In genomic region chr7:119554040-119554439, GRCm38 (mm10) we compare ENCODE assay signal across 25 mouse cellular contexts. TPM values are rescaled to one million over a fixed set of nuclear protein-coding genes. Genes with fewer than 3 reads are reported as not detected.
DNase-seq lines count a peak whose midpoint lies in the region; ATAC-seq and TF ChIP-seq lines count a peak whose summit lies in the region.
"Had no signal": no experiment of that assay in that cellular context is flagged by ENCODE, and none has a peak within 500 bp of the region (broad histone marks: within the 10 kb centered on the region; RNA-seq: fewer than 3 reads in every experiment).

Acsm2 (plus strand) TSS chr7:119554340.

- no peaks in the 10 kb centered on the region for H3K36me3 ChIP-seq in kidney, adult 2 months (ENCODE audit: control insufficient read depth, insufficient read depth, low read length)
- no peaks in the 10 kb centered on the region for H3K36me3 ChIP-seq in kidney, embryonic 15.5 days
- no peaks in the 10 kb centered on the region for H3K36me3 ChIP-seq in kidney, postnatal 0 days (ENCODE audit: insufficient read depth, low read length)
- H3K36me3 ChIP-seq: embryonic facial prominence, embryonic 13.5 days; embryonic facial prominence, embryonic 15.5 days; forebrain, embryonic 10.5 days; forebrain, embryonic 12.5 days had no signal

- H3K9ac ChIP-seq in kidney, embryonic 15.5 days = no peak within 1 kb of the TSS
- H3K9ac ChIP-seq in kidney, postnatal 0 days (ENCODE audit: low read depth, low read length) = no peak within 1 kb of the TSS
- H3K9ac ChIP-seq: embryonic facial prominence, embryonic 13.5 days; embryonic facial prominence, embryonic 15.5 days; forebrain, embryonic 12.5 days had no signal

- DNase-seq in kidney, adult 2 months = no peak
- no peak for DNase-seq in kidney, postnatal 10 days
- no peak for DNase-seq in kidney, postnatal 36 days
- DNase-seq in kidney, postnatal 0 days (ENCODE audit: low spot score) = no peak
- DNase-seq in kidney, postnatal 25 days = no peak
- DNase-seq: adrenal gland, adult 2 months; adrenal gland, postnatal 10 days; adrenal gland, postnatal 25 days; cerebellum, adult 11 months; cerebellum, adult 18-20 months; cerebellum, adult 8-10 months; cerebellum, adult 9-11 months; cerebellum, postnatal 14 days; cerebellum, postnatal 36 days; embryo, embryonic 11 days had no signal

- TF ChIP-seq CTCF in kidney, adult 2 months (conservative IDR thresholded peaks at IDR 0.05; ENCODE audit: insufficient read depth, insufficient read length, low read depth, low read length) = no peak
- no peak for TF ChIP-seq CTCF in kidney, postnatal 0 days (IDR thresholded peaks at IDR 0.05; ENCODE audit: low read depth)

- peaks cover 10% of the 10 kb centered on the region for H3K4me1 ChIP-seq in kidney, adult 2 months (ENCODE audit: control insufficient read depth, insufficient read depth, low read length)
- H3K4me1 ChIP-seq in kidney, embryonic 15.5 days = no peaks in the 10 kb centered on the region
- no peaks in the 10 kb centered on the region for H3K4me1 ChIP-seq in kidney, postnatal 0 days (replicated peaks; ENCODE audit: insufficient read depth, low read length)
- H3K4me1 ChIP-seq: embryonic facial prominence, embryonic 13.5 days; embryonic facial prominence, embryonic 15.5 days; forebrain, embryonic 10.5 days; forebrain, embryonic 12.5 days had no signal

- no peaks in the 10 kb centered on the region for H3K27me3 ChIP-seq in kidney, adult 2 months (replicated peaks; ENCODE audit: control insufficient read depth, insufficient read depth, low read length)
- H3K27me3 ChIP-seq in kidney, embryonic 15.5 days = no peaks in the 10 kb centered on the region
- no peaks in the 10 kb centered on the region for H3K27me3 ChIP-seq in kidney, postnatal 0 days (ENCODE audit: insufficient read depth, low read length)
- H3K27me3 ChIP-seq: embryonic facial prominence, embryonic 13.5 days; embryonic facial prominence, embryonic 15.5 days; forebrain, embryonic 12.5 days had no signal

- ATAC-seq in kidney, embryonic 15.5 days (replicated peaks; ENCODE audit: low FRiP score) = no peak
- no peak for ATAC-seq in kidney, postnatal 0 days (replicated peaks; ENCODE audit: low FRiP score, low read depth)
- ATAC-seq: forebrain, embryonic 14.5 days had no signal

- no peak for TF ChIP-seq POLR2A in kidney, adult 2 months (IDR thresholded peaks at IDR 0.05; ENCODE audit: low read depth, low read length)

- H3K27ac ChIP-seq in kidney, adult 2 months (ENCODE audit: insufficient read depth, low read depth, low read length) = no peak within 1 kb of the TSS
- no peak within 1 kb of the TSS for H3K27ac ChIP-seq in kidney, embryonic 15.5 days
- H3K27ac ChIP-seq in kidney, postnatal 0 days = no peak within 1 kb of the TSS
- H3K27ac ChIP-seq: embryonic facial prominence, embryonic 13.5 days; embryonic facial prominence, embryonic 15.5 days; forebrain, embryonic 10.5 days; forebrain, embryonic 12.5 days had no signal

- no peak within 1 kb of the TSS for H3K4me3 ChIP-seq in kidney, adult 2 months (ENCODE audit: insufficient read depth, low read depth, low read length)
- H3K4me3 ChIP-seq in kidney, embryonic 15.5 days (replicated peaks) = no peak within 1 kb of the TSS
- H3K4me3 ChIP-seq in kidney, postnatal 0 days (replicated peaks; ENCODE audit: low read depth, low read length) = no peak within 1 kb of the TSS
- H3K4me3 ChIP-seq: embryonic facial prominence, embryonic 13.5 days; embryonic facial prominence, embryonic 15.5 days; erythroblast, embryonic 14.5 days; forebrain, embryonic 10.5 days; forebrain, embryonic 12.5 days had no signal

- WGBS in kidney, adult 2 months = 81% methylated on average over 1 of the region's 1 CpGs
- 74% methylated on average over 1 of the region's 1 CpGs for WGBS in kidney, embryonic 15.5 days
- 88% methylated on average over 1 of the region's 1 CpGs for WGBS in kidney, postnatal 0 days

- H3K9me3 ChIP-seq in kidney, embryonic 15.5 days (replicated peaks) = no peaks in the 10 kb centered on the region
- H3K9me3 ChIP-seq in kidney, postnatal 0 days (replicated peaks; ENCODE audit: low read length) = no peaks in the 10 kb centered on the region
- H3K9me3 ChIP-seq: embryonic facial prominence, embryonic 13.5 days; embryonic facial prominence, embryonic 15.5 days; forebrain, embryonic 10.5 days; forebrain, embryonic 12.5 days had no signal

- no peak within 1 kb of the TSS for H3K4me2 ChIP-seq in kidney, embryonic 15.5 days
- no peak within 1 kb of the TSS for H3K4me2 ChIP-seq in kidney, postnatal 0 days (ENCODE audit: low read length)
- H3K4me2 ChIP-seq: embryonic facial prominence, embryonic 13.5 days; embryonic facial prominence, embryonic 15.5 days; forebrain, embryonic 12.5 days had no signal

RNA-seq across cellular contexts. Expression of gene Acsm2, which starts in this region (rescaled TPM):
- polyA plus RNA-seq in kidney, adult 2 months (2012; rRNA removed) = 980 and 1,120 TPM in 2 replicates
- 26.0 and 29.4 TPM in 2 replicates for polyA plus RNA-seq in kidney, embryonic 15.5 days (2015; fragmentation: Nextera tagmentation; extraction: Ambion mirVana)
- 114 and 134 TPM in 2 replicates for polyA plus RNA-seq in kidney, postnatal 0 days (2015; fragmentation: Nextera tagmentation; extraction: Ambion mirVana)
- polyA plus RNA-seq: adrenal gland, adult 2 months; brain, embryonic 14.5 days; C2C12; embryonic facial prominence, embryonic 11.5 days; embryonic facial prominence, embryonic 13.5 days; erythroblast, embryonic 14.5 days; forebrain, embryonic 10.5 days; forebrain, embryonic 12.5 days; forebrain, embryonic 14.5 days had no signal
